Mouse (Mus musculus): Measurements from ENCODE around the gene Abhd16b.

- no peak for TF ChIP-seq EP300 (IDR thresholded peaks at IDR 0.05; ENCODE audit: low read depth)
- no peak for TF ChIP-seq CTCF (IDR thresholded peaks at IDR 0.05; ENCODE audit: low read depth)
Observed at GRCm38 (mm10) chr2:181491432-181492205, 1.4 kb upstream of the Abhd16b start.
